ENCODE assay signal across 8 mouse cellular contexts in the genomic region with DNA sequence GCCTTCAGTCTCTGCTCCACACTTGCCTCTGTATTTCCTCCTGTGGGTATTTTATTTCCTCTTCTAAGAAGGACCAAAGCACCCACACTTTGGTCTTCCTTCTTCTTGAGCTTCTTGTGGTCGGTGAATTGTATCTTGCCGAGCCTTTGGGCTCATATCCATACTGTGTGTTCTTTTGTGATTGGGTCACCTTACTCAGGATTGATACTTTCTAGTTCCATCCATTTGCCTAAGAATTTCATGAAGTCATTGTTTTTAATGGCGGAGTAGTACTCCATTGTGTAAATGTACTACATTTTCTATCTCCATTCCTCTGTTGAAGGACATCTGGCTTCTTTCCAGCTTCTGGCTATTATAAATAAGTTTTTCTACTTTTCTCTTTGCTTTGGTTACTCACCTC. TPM values are rescaled to one million over a fixed set of nuclear protein-coding genes. Genes with fewer than 3 reads are reported as not detected.
A peak's percentile ranks its signal among the peaks of the same experiment; 100 is the strongest.
DNase-seq lines count a peak whose midpoint lies in the region; ATAC-seq and TF ChIP-seq lines count a peak whose summit lies in the region.

No protein-coding gene starts in this region.

- H3K9ac ChIP-seq in heart, embryonic 15.5 days = no peak overlapping the region
- no peak overlapping the region; the same call in 1 of the 2 replicates for H3K9ac ChIP-seq in liver, embryonic 15.5 days

- TF ChIP-seq CTCF in gastrocnemius, adult 2 months (IDR thresholded peaks at IDR 0.05) = no peak
- no peak for TF ChIP-seq CTCF in E14TG2a.4 (conservative IDR thresholded peaks at IDR 0.05; ENCODE audit: low read length)

- WGBS in heart, embryonic 15.5 days = 16% methylated on average over 3 of the region's 3 CpGs
- WGBS in liver, embryonic 15.5 days (ENCODE audit: insufficient replicate concordance) = 7% methylated on average over 3 of the region's 3 CpGs

- peak overlapping the region; percentile 97 for H3K27ac ChIP-seq in gastrocnemius, adult 2 months
- peak overlapping the region; percentile 60 for H3K27ac ChIP-seq in heart, embryonic 15.5 days
- H3K27ac ChIP-seq in liver, embryonic 15.5 days (replicated peaks) = peak overlapping the region; percentile 48; the same call in 1 of the 2 replicates

- no peaks in the 10 kb centered on the region for H3K27me3 ChIP-seq in E14TG2a.4 (ENCODE audit: insufficient read depth, low read length)
- no peaks in the 10 kb centered on the region for H3K27me3 ChIP-seq in heart, embryonic 15.5 days
- H3K27me3 ChIP-seq in liver, embryonic 15.5 days = no peaks in the 10 kb centered on the region

- intact Hi-C loops in gastrocnemius, adult 2 months (cut with DNase I) = loop anchor here (10.0 kb wide), 2 partner anchors 190 to 200 kb away; no protein-coding TSS in a partner anchor

- peaks cover 34% of the 10 kb centered on the region for H3K4me1 ChIP-seq in E14TG2a.4 (replicated peaks; ENCODE audit: low read depth, low read length)
- peaks cover 15% of the 10 kb centered on the region for H3K4me1 ChIP-seq in heart, embryonic 15.5 days (replicated peaks)
- peaks cover 23% of the 10 kb centered on the region for H3K4me1 ChIP-seq in liver, embryonic 15.5 days (replicated peaks)

- peak overlapping the region; percentile 69 for H3K4me2 ChIP-seq in heart, embryonic 15.5 days
- H3K4me2 ChIP-seq in liver, embryonic 15.5 days = peak overlapping the region; percentile 85

- no peaks in the 10 kb centered on the region for H3K36me3 ChIP-seq in E14TG2a.4 (ENCODE audit: insufficient read depth, low read length)
- H3K36me3 ChIP-seq in heart, embryonic 15.5 days = no peaks in the 10 kb centered on the region
- no peaks in the 10 kb centered on the region for H3K36me3 ChIP-seq in liver, embryonic 15.5 days (replicated peaks)

- peak overlapping the region; percentile 94 for H3K4me3 ChIP-seq in gastrocnemius, adult 2 months
- H3K4me3 ChIP-seq in E14TG2a.4 (replicated peaks; ENCODE audit: low read length) = peak overlapping the region; percentile 62
- H3K4me3 ChIP-seq in heart, embryonic 15.5 days = peak overlapping the region; percentile 73
- peak overlapping the region; percentile 70 for H3K4me3 ChIP-seq in liver, embryonic 15.5 days (replicated peaks)

- no peak for ATAC-seq in heart, embryonic 15.5 days (replicated peaks; ENCODE audit: insufficient number of reproducible peaks, insufficient read depth, low FRiP score, low read depth)
- no peak for ATAC-seq in liver, embryonic 15.5 days (ENCODE audit: insufficient read depth)

- H3K9me3 ChIP-seq in E14TG2a.4 (ENCODE audit: low read length) = no peaks in the 10 kb centered on the region
- no peaks in the 10 kb centered on the region for H3K9me3 ChIP-seq in heart, embryonic 15.5 days (replicated peaks)
- H3K9me3 ChIP-seq in liver, embryonic 15.5 days (replicated peaks) = no peaks in the 10 kb centered on the region

- DNase-seq in gastrocnemius, adult 2 months = no peak
- no peak for DNase-seq in gastrocnemius, adult 8-10 months (ENCODE audit: low spot score in 2 of 2)
- DNase-seq in ovary, postnatal 14 days (ENCODE audit: low spot score) = no peak
- no peak for DNase-seq in cerebellum, postnatal 36 days
- no peak for DNase-seq in T-cell, adult 2 months (ENCODE audit: low spot score)

RNA-seq across cellular contexts. Expression of a gene that starts 0.4 kb away (rescaled TPM):
- total RNA-seq in gastrocnemius, adult 2 months (2021) = 10 to 100 TPM; 32.1 to 44.4 TPM
- total RNA-seq in gastrocnemius, adult 8-10 months (2022) = 10 to 100 TPM; 33.8 to 38.1 (median 36.5) TPM
- polyA plus RNA-seq in heart, embryonic 15.5 days (2015; fragmentation: Nextera tagmentation; extraction: Ambion mirVana) = 26.9 and 31.3 TPM in 2 replicates
- polyA plus RNA-seq in liver, embryonic 15.5 days (2015; fragmentation: Nextera tagmentation; extraction: Ambion mirVana) = 13.8 and 15.9 TPM in 2 replicates

RNA-seq across cellular contexts. Expression of a gene that starts 26.9 kb away (rescaled TPM):
- total RNA-seq in gastrocnemius, adult 2 months (2021) = 1 to 10 TPM; 6.4 to 6.8 TPM
- 1 to 10 TPM; 4.4 to 7.6 (median 6.5) TPM for total RNA-seq in gastrocnemius, adult 8-10 months (2022)
- 15.4 and 20.7 TPM in 2 replicates for polyA plus RNA-seq in heart, embryonic 15.5 days (2015; fragmentation: Nextera tagmentation; extraction: Ambion mirVana)
- 5.2 and 5.8 TPM in 2 replicates for polyA plus RNA-seq in liver, embryonic 15.5 days (2015; fragmentation: Nextera tagmentation; extraction: Ambion mirVana)
